Mouse (Mus musculus) liver, embryonic 14.5 days (tissue): ENCODE measurements around the gene Olfml2b.

Source experiments
- CTCF ChIP-seq: IDR thresholded peaks from 2 replicates; pipeline ENCODE4 v1.5.1; 2016; ENCODE audit warnings: antibody characterized with exemption, low read depth, control low read depth
- EP300 ChIP-seq: IDR thresholded peaks from 2 replicates; pipeline ENCODE4 v1.6.1; 2016; ENCODE audit warnings: antibody characterized with exemption, low read depth

GRCm38 (mm10) chr1:170702958-170703357 lies 58.6 kb downstream of the Olfml2b start:
- TF ChIP-seq CTCF (no peak), EP300 (no peak)
